Mouse (Mus musculus) E14TG2a.4 (cell line): ENCODE measurements at regions not wholly inside any gene's neighbourhood (a gene's known extent, or its start where the extent isn't known, plus 50 kb on each side); places are given as distances from the start of the nearest gene placed in this dataset.

ENCODE experiments used
- CTCF ChIP-seq: conservative IDR thresholded peaks from 2 replicates; pipeline ENCODE4 v1.5.1; 2014; ENCODE audit warnings: low read length
- NANOG ChIP-seq: IDR thresholded peaks from 2 replicates; pipeline ENCODE4 v1.6.1; 2014; ENCODE audit warnings: borderline replicate concordance, low read length, mixed read lengths
- POU5F1 ChIP-seq: IDR thresholded peaks from 2 replicates; pipeline ENCODE4 v1.6.1; 2014; ENCODE audit warnings: low read length, borderline replicate concordance

DNA sequence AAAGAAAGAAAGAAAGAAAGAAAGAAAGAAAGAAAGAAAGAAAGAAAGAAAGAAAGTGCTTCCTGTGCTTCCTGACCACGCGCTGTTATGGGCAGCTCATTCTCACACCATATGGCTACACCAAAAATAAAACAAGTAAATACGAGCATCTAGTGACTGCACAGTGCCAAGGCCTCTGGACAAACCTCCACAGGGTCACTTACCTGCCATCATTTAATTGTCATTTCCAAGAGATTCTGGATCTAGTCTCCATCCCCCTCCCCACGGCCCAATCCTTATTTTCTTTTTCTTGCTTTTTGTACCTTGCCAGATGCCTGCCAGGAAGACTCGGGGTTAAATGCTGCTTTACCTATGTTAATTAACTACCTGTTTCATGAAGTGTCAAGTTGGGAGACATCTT lies 159.8 kb upstream of the 4933402D24Rik start:
- TF ChIP-seq CTCF, result no peak
- TF ChIP-seq POU5F1, result no peak
- TF ChIP-seq NANOG, result no peak
